Mouse (Mus musculus) ES-E14 (cell line): ENCODE measurements around the gene Msi2.

ENCODE experiments used
- CHD2 ChIP-seq: IDR thresholded peaks from 2 replicates; pipeline ENCODE4 v1.6.1; 2014; ENCODE audit warnings: mild to moderate bottlenecking, low read depth, low read length, inconsistent platforms
- HCFC1 ChIP-seq: IDR thresholded peaks from 2 replicates; pipeline ENCODE4 v1.6.1; 2012; ENCODE audit warnings: low read length, inconsistent platforms, borderline replicate concordance; ENCODE audit not compliant: insufficient read depth
- MAFK ChIP-seq: IDR thresholded peaks from 2 replicates; pipeline ENCODE4 v1.6.1; 2014; ENCODE audit warnings: mild to moderate bottlenecking, low read depth, low read length, inconsistent platforms; ENCODE audit not compliant: insufficient read depth
- ZC3H11A ChIP-seq: IDR thresholded peaks from 2 replicates; pipeline ENCODE4 v1.6.1; 2012; ENCODE audit warnings: low read depth, mild to moderate bottlenecking, inconsistent platforms, low read length, borderline replicate concordance
- ZNF384 ChIP-seq: IDR thresholded peaks from 2 replicates; pipeline ENCODE4 v1.6.1; 2012; ENCODE audit warnings: low read depth, low read length, inconsistent platforms

- no peak for TF ChIP-seq MAFK
- no peak for TF ChIP-seq ZC3H11A
- no peak for TF ChIP-seq ZNF384
- no peak for TF ChIP-seq CHD2
- no peak for TF ChIP-seq HCFC1
Measured at GRCm38 (mm10) chr11:88293631-88294393, 424.5 kb downstream of the Msi2 start, which contains the start of gene Ccdc182.
